Mouse (Mus musculus) hindbrain, embryonic 15.5 days (tissue): ENCODE measurements around the gene Rad51b. TPM values are rescaled to one million over a fixed set of nuclear protein-coding genes. Genes with fewer than 3 reads are reported as not detected.

ENCODE experiments used
- ATAC-seq: fragments of 200-750 bp; cut with Nextera tagmentation; 2 replicates; pipeline ENCODE4 v1.8.0; 2017; ENCODE audit warnings: low read depth, moderate number of reproducible peaks, moderate TSS enrichment; ENCODE audit not compliant: low FRiP score
- H3K27ac ChIP-seq: fragments of 300-500 bp; sonication (generic); replicated peaks from 2 replicates; pipeline ENCODE4 v1.5.1; 2015; ENCODE audit warnings: mild to moderate bottlenecking, inconsistent platforms
- H3K27me3 ChIP-seq: fragments of 300-500 bp; sonication (generic); 2 replicates; pipeline ENCODE4 v1.6.1; 2015; ENCODE audit warnings: control low read depth, inconsistent platforms
- H3K36me3 ChIP-seq: fragments of 300-500 bp; sonication (generic); 2 replicates; pipeline ENCODE4 v1.6.1; 2015; ENCODE audit warnings: control low read depth, inconsistent platforms
- H3K4me1 ChIP-seq: fragments of 300-500 bp; sonication (generic); replicated peaks from 2 replicates; pipeline ENCODE4 v1.6.1; 2015; ENCODE audit warnings: control low read depth, inconsistent platforms
- H3K4me2 ChIP-seq: fragments of 300-500 bp; sonication (generic); 2 replicates; pipeline ENCODE4 v1.6.1; 2015; ENCODE audit warnings: moderate library complexity, mild to moderate bottlenecking, inconsistent platforms
- H3K4me3 ChIP-seq: fragments of 300-500 bp; sonication (generic); 2 replicates; pipeline ENCODE4 v1.5.1; 2015; ENCODE audit warnings: mild to moderate bottlenecking, inconsistent platforms
- H3K9ac ChIP-seq: fragments of 300-500 bp; sonication (generic); 2 replicates; pipeline ENCODE4 v1.6.1; 2015; ENCODE audit warnings: inconsistent platforms
- H3K9me3 ChIP-seq: fragments of 300-500 bp; sonication (generic); 2 replicates; pipeline ENCODE4 v1.6.1; 2016; ENCODE audit warnings: control low read depth, inconsistent platforms
- WGBS: fragments of 180-500 bp; shearing (Covaris S2); methylation state at CpG from one replicate; pipeline ENCODE4 v1.1.7; 2015; 5-methylcytosine and 5-hydroxymethylcytosine counted together
- polyA plus RNA-seq: library from polyadenylated mRNA; unstranded; fragments of >200 nt; fragmentation: Nextera tagmentation; extraction: Ambion mirVana; gene quantifications from 2 replicates; pipeline ENCODE4 v1.2.1, GENCODE M21; 2015

Rad51b gene
- polyA plus RNA-seq, 1 experiment from 2014 or later = 1.7 TPM

GRCm38 (mm10) chr12:79776828-79777227, 479.7 kb downstream of the Rad51b start:
- H3K9me3 ChIP-seq = no peaks in the 10 kb centered on the region
- no peak overlapping the region for H3K9ac ChIP-seq
- no peaks in the 10 kb centered on the region for H3K27me3 ChIP-seq
- no peaks in the 10 kb centered on the region for H3K36me3 ChIP-seq
- WGBS = 84% methylated on average over 5 of the region's 5 CpGs
- no peak overlapping the region for H3K4me3 ChIP-seq
- ATAC-seq = no peak
- no peak overlapping the region for H3K4me2 ChIP-seq
- H3K4me1 ChIP-seq = no peaks in the 10 kb centered on the region
- no peak overlapping the region for H3K27ac ChIP-seq

- no peaks in the 10 kb centered on the region for H3K9me3 ChIP-seq
- H3K27me3 ChIP-seq = no peaks in the 10 kb centered on the region
- H3K36me3 ChIP-seq = no peaks in the 10 kb centered on the region
- H3K27ac ChIP-seq = no peak overlapping the region
- no peak overlapping the region for H3K4me3 ChIP-seq
- no peak for ATAC-seq
- 60% methylated on average over 2 of the region's 2 CpGs for WGBS
- H3K9ac ChIP-seq = no peak overlapping the region
- no peak overlapping the region for H3K4me2 ChIP-seq
- no peaks in the 10 kb centered on the region for H3K4me1 ChIP-seq
These were observed 483.7 kb downstream of the Rad51b start for GRCm38 (mm10) chr12:79780745-79781144.

- WGBS = 85% methylated on average over 5 of the region's 5 CpGs
- Histone ChIP-seq H3K27me3 (no peaks in the 10 kb centered on the region), H3K9ac (no peak overlapping the region), H3K9me3 (no peaks in the 10 kb centered on the region), H3K4me1 (no peaks in the 10 kb centered on the region), H3K4me3 (no peak overlapping the region), H3K36me3 (no peaks in the 10 kb centered on the region), H3K4me2 (no peak overlapping the region), H3K27ac (no peak overlapping the region)
- ATAC-seq = no peak
These were observed 484.7 kb downstream of the Rad51b start for GRCm38 (mm10) chr12:79781788-79782187.

- Histone ChIP-seq H3K4me2 (no peak overlapping the region), H3K4me3 (no peak overlapping the region), H3K27me3 (no peaks in the 10 kb centered on the region), H3K27ac (no peak overlapping the region), H3K36me3 (no peaks in the 10 kb centered on the region), H3K4me1 (no peaks in the 10 kb centered on the region), H3K9ac (no peak overlapping the region), H3K9me3 (no peaks in the 10 kb centered on the region)
- ATAC-seq = no peak
- WGBS = 95% methylated on average over 6 of the region's 6 CpGs
These were observed 485.5 kb downstream of the Rad51b start for GRCm38 (mm10) chr12:79782444-79783117.

GRCm38 (mm10) chr12:79784159-79784558, 487.1 kb downstream of the Rad51b start:
- Histone ChIP-seq H3K27ac (no peak overlapping the region), H3K4me2 (no peak overlapping the region), H3K4me1 (no peaks in the 10 kb centered on the region), H3K9ac (no peak overlapping the region), H3K27me3 (no peaks in the 10 kb centered on the region), H3K9me3 (no peaks in the 10 kb centered on the region), H3K4me3 (no peak overlapping the region), H3K36me3 (no peaks in the 10 kb centered on the region)
- ATAC-seq = no peak
- WGBS = 88% methylated on average over 7 of the region's 7 CpGs

GRCm38 (mm10) chr12:79785691-79786090, 488.6 kb downstream of the Rad51b start:
- no peaks in the 10 kb centered on the region for H3K36me3 ChIP-seq
- H3K27ac ChIP-seq = no peak overlapping the region
- H3K27me3 ChIP-seq = no peaks in the 10 kb centered on the region
- no peaks in the 10 kb centered on the region for H3K9me3 ChIP-seq
- WGBS = 81% methylated on average over 3 of the region's 3 CpGs
- H3K4me3 ChIP-seq = no peak overlapping the region
- H3K9ac ChIP-seq = no peak overlapping the region
- H3K4me1 ChIP-seq = no peaks in the 10 kb centered on the region
- H3K4me2 ChIP-seq = no peak overlapping the region
- no peak for ATAC-seq

GRCm38 (mm10) chr12:79787538-79787937, 490.5 kb downstream of the Rad51b start:
- Histone ChIP-seq H3K4me3 (no peak overlapping the region), H3K27ac (no peak overlapping the region), H3K9me3 (no peaks in the 10 kb centered on the region), H3K4me2 (no peak overlapping the region), H3K36me3 (no peaks in the 10 kb centered on the region), H3K9ac (no peak overlapping the region), H3K27me3 (no peaks in the 10 kb centered on the region), H3K4me1 (no peaks in the 10 kb centered on the region)
- ATAC-seq = no peak
- 94% methylated on average over 10 of the region's 10 CpGs for WGBS

- H3K4me3 ChIP-seq = no peak overlapping the region
- H3K9me3 ChIP-seq = no peaks in the 10 kb centered on the region
- H3K36me3 ChIP-seq = no peaks in the 10 kb centered on the region
- no peaks in the 10 kb centered on the region for H3K27me3 ChIP-seq
- H3K4me1 ChIP-seq = no peaks in the 10 kb centered on the region
- WGBS = 91% methylated on average over 5 of the region's 5 CpGs
- H3K4me2 ChIP-seq = no peak overlapping the region
- no peak for ATAC-seq
- H3K27ac ChIP-seq = no peak overlapping the region
- H3K9ac ChIP-seq = no peak overlapping the region
These were observed 491.3 kb downstream of the Rad51b start for GRCm38 (mm10) chr12:79788340-79788739.

GRCm38 (mm10) chr12:79789481-79789880, 492.4 kb downstream of the Rad51b start:
- no peaks in the 10 kb centered on the region for H3K36me3 ChIP-seq
- WGBS = 87% methylated on average over 6 of the region's 6 CpGs
- H3K4me2 ChIP-seq = no peak overlapping the region
- ATAC-seq = no peak
- H3K4me3 ChIP-seq = no peak overlapping the region
- H3K9me3 ChIP-seq = no peaks in the 10 kb centered on the region
- no peaks in the 10 kb centered on the region for H3K4me1 ChIP-seq
- no peak overlapping the region for H3K9ac ChIP-seq
- H3K27ac ChIP-seq = no peak overlapping the region
- H3K27me3 ChIP-seq = no peaks in the 10 kb centered on the region

GRCm38 (mm10) chr12:79793382-79793781, 496.3 kb downstream of the Rad51b start:
- Histone ChIP-seq H3K4me3 (no peak overlapping the region), H3K27me3 (no peaks in the 10 kb centered on the region), H3K9ac (no peak overlapping the region), H3K9me3 (no peaks in the 10 kb centered on the region), H3K36me3 (no peaks in the 10 kb centered on the region), H3K4me1 (no peaks in the 10 kb centered on the region; the same call in 1 of the 2 replicates), H3K4me2 (no peak overlapping the region), H3K27ac (no peak overlapping the region)
- ATAC-seq = no peak
- WGBS = 75% methylated on average over 8 of the region's 8 CpGs

- Histone ChIP-seq H3K4me3 (no peak overlapping the region), H3K4me2 (no peak overlapping the region), H3K9me3 (no peaks in the 10 kb centered on the region), H3K27me3 (no peaks in the 10 kb centered on the region), H3K36me3 (no peaks in the 10 kb centered on the region), H3K9ac (no peak overlapping the region), H3K27ac (no peak overlapping the region), H3K4me1 (no peaks in the 10 kb centered on the region; the same call in 1 of the 2 replicates)
- ATAC-seq = no peak
- WGBS = 96% methylated on average over 4 of the region's 4 CpGs
These were observed 497.7 kb downstream of the Rad51b start for GRCm38 (mm10) chr12:79794802-79795201.

- H3K27me3 ChIP-seq = no peaks in the 10 kb centered on the region
- no peaks in the 10 kb centered on the region for H3K36me3 ChIP-seq
- ATAC-seq = no peak
- H3K9me3 ChIP-seq = no peaks in the 10 kb centered on the region
- H3K4me2 ChIP-seq = no peak overlapping the region
- WGBS = 56% methylated on average over 6 of the region's 6 CpGs
- no peaks in the 10 kb centered on the region; the same call in 1 of the 2 replicates for H3K4me1 ChIP-seq
- H3K9ac ChIP-seq = no peak overlapping the region
- no peak overlapping the region for H3K27ac ChIP-seq
- no peak overlapping the region for H3K4me3 ChIP-seq
These were observed 499.2 kb downstream of the Rad51b start for GRCm38 (mm10) chr12:79796260-79796659.
